Mouse (Mus musculus) adrenal gland, postnatal 0 days (tissue): ENCODE results near the gene Zxdb. TPM values are rescaled to one million over a fixed set of nuclear protein-coding genes. Genes with fewer than 3 reads are reported as not detected.

Experiments used
- polyA plus RNA-seq: library from polyadenylated mRNA; unstranded; fragments of >200 nt; fragmentation: Nextera tagmentation; extraction: Ambion mirVana; gene quantifications from 2 replicates; pipeline ENCODE4 v1.2.1, GENCODE M21; 2015

Zxdb gene
- 1.6 TPM in 2 replicates for polyA plus RNA-seq

DNA sequence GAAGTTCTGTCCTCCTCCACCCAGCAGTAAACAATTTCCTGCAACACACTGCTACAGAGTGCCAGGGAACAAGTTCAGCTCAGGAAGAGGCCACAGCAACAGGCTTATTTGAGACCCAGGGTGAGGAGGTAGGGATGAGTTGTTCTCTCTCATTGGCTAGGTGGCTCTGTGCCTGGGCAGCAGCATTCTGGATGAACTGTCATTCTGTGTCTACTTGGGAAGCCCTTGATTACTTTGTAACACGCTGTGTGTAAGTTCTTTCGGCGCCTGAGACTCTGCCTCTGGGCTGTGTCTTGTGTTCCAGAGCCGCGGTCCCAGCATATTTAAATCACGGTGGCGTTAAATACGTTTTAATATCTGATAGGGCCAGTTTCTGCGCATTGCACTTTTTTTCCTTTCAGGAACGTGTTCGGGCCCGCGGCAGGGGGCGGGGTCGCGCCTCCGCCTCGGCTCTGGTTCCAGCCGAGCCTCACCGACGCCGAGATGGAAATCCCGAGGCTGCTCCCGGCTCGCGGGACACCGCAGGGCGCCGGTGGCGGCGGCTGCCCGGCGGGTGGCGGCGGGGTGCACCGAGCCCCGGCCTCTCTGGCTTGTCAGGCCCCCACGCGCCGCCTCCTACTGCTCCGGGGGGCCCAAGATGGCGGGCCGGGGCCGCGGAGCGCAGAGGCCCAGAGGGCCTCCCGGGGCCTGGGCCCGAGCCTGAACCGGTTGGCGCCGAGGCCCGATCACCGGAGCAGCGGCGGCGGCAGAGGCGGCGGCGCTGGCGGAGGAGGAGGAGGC lies at the start of gene Zxdb:
Zxdb (plus strand) TSS at position 378 of the 780 bp plus-strand sequence.

Other genes starting within 250 kb of the Zxdb start
- 320 and 365 TPM in 2 replicates for gene Maged1, start 182.4 kb upstream of the Zxdb start, polyA plus RNA-seq
- 6.5 and 7.4 TPM in 2 replicates for gene Gspt2, start 88.5 kb upstream of the Zxdb start, polyA plus RNA-seq